Mouse (Mus musculus) gastrocnemius, postnatal 4 days (tissue): ENCODE data around the gene Utp11. TPM values are rescaled to one million over a fixed set of nuclear protein-coding genes. Genes with fewer than 3 reads are reported as not detected.

ENCODE experiments used
- DNase-seq, 2 experiments: peaks; one replicate each; pipeline ENCODE4 v3.0.0; 2021 to 2022; ENCODE audit warnings: low spot score in 2 of 2, mixed read lengths in 2 of 2
- total RNA-seq, 2 experiments: library from RNA; stranded (reverse); gene quantifications; 2 replicates each; pipeline ENCODE4 v1.2.3; 2021

Utp11 gene
- total RNA-seq, 2 experiments from 2014 or later = 32.1 to 39.2 TPM

DNA sequence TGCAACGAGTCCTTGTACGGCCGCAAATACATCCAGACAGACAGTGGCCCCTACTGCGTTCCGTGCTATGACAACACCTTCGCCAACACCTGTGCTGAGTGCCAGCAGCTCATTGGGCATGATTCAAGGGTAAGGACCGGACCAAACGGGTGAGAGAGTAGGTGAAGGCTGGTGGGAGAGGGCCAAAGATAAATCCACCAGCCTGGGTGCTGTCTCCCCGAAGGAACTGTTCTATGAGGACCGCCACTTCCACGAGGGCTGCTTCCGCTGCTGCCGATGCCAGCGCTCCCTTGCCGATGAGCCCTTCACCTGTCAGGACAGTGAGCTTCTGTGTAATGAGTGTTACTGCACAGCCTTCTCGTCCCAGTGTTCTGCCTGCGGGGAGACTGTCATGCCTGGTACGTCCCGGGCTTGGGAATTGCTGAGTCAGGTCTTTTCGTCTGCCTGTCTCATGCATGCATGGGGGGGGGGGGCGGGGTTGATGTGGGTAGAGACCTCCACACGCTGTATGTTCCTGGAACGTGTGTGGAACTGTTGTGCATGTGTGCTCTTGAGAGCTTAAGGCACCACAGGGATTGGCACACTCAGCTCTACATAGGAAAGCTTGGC lies 12.4 kb upstream of the Utp11 start:
- DNase-seq = no peak

DNA sequence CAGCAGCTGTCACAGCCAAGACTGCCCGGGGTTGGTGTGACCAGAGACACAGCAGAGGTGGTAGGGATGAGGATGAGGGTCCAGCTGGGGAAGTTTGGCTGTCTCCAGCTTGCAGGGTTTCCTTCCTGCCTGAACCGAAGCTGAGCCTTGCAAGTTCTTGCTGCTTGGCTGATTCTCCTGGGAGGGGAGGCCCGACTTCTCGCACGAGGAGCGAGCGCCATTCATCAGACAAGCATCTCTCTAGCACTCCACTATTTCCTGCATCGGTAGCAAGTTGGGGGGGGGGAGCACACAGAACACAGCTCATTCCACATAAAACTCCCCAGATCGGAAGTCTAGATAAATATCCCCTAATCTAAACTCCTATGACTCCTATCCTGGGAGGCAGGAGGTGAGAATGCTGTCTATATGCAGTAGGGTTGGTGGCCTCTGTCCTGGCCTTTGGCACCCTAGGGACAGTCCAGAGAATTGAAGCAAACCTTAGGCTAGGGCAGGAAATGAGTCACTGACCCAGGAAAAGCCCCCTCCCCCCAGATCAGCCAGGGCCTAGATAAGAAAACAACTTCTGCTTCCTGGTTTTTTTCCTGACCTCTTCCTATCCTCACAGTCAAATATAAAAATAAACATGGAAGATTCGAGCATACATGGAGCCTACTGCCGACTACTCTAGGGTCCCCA lies 11.5 kb upstream of the Utp11 start:
- DNase-seq = peak in 1 of 2 experiments; percentile 61

DNA sequence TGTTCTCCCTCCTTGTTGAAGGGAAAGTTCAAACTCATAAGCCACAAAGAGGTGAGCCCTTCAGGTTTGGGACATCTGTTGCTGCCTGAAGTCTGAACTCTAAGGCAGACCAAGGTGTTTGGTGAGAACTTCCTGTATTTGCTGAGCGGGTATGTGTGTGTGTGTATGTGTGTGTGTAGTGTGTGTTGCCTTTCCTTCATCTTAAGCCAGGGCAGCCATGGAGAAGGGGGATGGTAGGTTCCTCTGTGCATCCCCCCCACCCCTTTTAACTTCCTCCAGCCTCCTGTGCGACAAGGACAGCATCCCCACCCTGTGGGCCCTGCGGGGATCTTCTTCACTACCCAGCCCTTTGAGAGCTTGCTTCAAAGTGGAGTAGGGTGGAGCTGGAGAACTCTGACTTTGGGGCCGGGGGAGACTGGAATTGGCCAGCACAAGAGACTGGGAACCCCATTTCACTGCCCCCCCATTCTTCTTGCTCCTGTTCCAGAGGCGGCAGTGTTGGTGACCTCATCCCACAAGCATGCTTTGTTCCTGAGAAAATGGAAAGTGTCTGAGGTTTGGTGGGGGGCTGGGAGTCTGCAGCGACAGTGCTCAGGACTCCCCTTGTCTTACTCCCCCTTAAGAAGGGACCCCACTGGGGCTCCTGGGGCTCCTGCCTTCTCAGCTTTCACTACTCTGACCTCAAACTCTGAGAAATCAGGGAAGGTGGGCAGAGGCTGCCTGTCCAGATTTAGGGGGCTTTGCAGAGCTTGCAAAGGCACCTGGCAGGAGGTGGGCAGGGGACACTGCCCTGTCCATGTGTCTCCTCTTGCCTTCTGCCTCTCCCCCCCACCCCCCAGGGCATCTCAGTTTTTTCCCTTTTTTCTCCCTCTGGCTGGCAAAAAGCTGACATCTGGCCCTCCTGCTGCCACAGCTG lies 10.7 kb upstream of the Utp11 start:
- DNase-seq = peak in 1 of 2 experiments; percentile 27

DNA sequence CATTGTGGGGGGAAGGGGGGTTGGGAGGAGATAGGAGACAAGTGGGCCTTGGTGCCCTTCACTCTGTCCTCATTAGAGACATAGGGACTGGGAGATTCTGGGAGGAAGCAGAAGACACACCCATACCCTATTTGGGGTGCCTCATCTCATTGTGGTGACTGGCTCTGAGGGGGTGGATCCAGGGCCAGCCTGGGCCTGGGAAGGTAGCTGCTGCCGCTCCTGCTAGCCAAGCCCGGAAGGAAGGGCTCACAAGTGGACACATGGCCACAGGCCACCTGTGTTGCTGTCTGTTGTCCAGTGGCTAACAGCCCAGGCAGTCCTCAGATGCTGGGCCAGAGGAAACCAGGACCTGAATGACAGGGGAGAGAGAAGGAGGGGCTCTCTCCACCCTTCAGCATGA lies 10.0 kb upstream of the Utp11 start:
- peak in 1 of 2 experiments; percentile 29 for DNase-seq

DNA sequence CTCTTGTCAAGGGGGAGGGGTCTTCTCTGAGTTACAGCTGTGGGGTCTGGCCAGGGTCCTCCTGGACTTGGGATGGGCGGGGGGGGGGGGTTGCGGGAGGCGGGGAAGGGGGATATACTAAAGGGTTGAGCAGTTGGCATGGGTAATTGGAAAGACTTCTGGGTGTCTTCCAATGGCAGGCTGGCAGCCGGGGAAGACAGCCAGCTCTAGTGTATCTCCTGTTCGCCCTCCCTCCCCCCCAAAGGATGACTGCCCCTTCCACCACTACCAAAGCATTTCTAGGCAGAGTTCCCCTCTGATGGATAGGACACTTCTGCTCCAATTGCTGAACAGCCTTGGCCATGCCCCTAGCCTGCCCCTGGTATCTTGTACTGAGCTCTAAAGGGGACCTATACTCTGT lies 8.5 kb upstream of the Utp11 start:
- DNase-seq = peak in 1 of 2 experiments; percentile 26

DNA sequence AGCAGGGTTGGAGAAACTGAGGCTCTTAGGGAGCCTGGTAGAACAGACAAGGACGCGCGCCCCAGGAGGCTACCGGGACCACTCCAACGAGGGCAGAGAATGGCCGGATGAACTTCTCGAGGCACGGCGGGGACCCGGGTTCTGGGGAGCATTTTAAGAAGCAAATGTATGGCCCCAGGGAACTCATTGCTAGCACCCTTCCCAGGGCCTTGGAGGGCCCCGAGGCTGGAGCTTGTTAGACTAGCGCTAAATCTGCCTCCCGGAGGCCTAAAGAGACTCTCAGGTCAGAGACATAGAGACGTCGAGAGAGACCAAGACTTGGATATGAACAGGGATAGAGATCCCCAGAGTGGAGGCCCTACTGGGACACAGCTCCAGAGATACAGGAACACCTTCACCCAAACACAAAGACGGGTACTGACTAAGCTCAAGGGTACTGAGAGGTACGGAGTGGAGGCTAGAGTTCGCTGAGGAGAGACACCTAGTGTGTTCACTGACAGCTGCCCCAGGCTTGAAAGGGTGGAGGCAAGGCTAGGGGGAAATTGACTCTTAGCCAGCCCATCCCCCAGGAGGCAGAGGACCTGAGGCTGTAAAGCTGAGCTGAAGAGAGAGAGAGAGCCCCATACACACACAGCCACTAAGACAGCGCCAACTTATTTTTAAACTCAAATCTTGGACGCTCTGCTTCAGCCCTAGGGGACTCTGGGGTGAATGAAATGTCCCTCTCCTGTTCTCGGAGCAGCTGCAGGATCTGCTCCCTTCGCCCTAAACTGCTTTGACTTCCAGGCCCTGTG lies 7.8 kb upstream of the Utp11 start:
- peak in 1 of 2 experiments; percentile 67 for DNase-seq

DNA sequence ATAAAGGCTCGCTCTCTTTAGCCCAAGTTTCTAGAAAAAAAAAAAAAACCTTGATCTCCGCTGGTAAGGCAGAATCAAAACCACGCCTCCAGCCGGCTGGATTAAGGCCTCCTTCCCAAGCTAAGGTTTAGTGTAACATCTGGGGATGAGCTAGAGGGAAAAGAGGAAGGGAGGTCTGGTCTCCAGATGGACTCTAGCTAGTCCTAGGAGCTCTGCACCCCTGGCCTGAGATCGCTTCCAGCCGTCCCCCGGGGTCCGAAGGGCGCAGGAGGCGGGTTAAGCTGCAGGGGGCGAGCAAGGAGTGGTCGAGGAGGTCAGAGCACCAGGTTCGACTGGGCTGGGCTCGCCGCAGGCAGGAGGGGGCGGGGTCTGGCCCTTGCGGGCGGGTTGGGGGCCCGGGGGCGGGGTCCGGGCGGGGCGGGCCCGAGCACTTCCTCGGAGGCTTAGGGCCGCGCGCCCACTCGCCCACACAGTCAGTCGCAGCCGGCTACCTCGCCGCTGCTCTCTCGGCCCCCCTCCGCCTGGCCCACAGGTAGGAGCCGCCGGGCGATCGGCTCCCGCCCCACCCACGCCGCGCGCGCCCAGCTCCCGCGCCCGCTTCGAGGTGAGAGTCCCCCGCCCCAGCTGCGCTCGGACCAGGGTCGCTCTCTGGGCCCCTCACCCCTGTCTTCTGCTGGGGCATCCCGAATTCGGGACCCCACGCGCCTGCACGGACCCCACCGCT lies 7.0 kb upstream of the Utp11 start, which contains the start of gene Fhl3:
TSS of gene Fhl3 (plus strand) at position 454 of the 724 bp plus-strand sequence.
- peak; percentile 64 to 82 for DNase-seq

DNA sequence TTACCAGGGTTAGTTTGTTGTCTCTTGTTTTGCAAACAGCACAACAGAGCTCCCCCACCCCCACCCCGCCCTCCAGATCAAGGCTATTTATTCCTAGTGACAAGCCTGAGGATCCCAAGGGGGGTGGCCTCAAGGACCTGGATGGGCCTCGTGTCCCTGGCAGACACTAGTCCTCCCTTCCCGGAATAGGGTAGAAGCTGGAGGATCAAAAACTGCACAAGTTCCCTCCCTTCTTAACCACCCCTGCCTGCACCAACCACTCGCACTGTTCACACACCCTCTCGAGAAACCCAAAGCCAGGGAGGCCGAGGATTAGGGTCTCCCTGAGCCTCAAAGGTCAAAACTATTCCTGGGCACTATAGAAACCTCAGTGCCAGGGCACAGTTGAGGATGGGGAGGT lies 6.4 kb upstream of the Utp11 start:
- DNase-seq = no peak

DNA sequence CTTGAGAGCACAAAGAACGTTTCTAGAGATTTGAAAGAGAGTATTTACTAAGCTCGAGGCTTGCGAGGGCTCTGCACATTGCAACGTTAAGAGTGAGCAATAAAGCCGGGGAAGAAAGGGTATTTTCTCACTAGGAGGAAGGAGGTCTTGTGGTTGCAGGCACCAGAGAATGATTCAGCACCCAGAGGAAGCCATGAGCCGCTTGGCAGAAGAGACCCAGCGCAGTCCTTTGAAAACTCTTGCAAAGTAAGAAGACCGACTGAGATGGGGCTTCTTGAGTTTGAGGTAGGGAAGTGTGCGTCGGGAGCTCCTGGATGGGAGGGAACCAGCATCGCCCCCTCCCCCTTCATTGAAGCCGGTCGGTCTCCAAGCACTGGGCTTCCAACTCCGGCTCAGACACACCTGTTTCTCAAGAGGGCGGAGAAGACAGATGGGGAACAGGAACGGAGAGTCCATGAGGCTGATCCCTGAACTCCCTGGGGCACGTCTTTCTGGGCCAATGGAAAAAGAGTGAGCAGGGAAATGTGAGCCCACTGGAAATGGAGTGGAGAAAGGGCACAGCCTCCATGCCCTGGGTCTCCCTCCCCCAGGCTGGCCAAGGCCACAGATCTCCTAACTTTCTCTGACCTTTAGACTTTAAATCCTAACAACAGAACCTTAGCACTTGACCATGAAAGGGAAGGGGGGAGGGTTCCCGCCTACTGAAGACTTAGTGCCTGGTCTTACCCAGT lies 2.6 kb upstream of the Utp11 start:
- no peak for DNase-seq

DNA sequence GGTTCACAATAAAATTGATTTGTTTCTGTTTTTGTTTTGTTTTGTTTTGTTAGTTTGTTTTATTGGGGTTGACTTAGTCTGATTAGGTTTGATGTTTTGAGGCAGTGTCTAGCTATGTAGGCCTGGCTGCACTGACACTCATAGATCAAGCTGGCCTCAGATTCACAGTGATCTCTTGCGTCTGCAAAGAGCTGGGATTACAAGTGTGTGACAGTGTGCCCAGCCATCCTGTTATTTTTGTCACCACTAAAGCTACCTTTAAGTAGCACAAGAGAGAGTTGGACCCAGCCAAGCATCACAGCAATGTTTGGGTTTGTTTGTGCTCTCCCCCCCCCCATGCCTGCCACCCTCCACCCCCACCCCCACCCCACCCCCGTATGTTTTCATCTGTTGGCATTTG lies 1.2 kb upstream of the Utp11 start:
- DNase-seq = no peak

DNA sequence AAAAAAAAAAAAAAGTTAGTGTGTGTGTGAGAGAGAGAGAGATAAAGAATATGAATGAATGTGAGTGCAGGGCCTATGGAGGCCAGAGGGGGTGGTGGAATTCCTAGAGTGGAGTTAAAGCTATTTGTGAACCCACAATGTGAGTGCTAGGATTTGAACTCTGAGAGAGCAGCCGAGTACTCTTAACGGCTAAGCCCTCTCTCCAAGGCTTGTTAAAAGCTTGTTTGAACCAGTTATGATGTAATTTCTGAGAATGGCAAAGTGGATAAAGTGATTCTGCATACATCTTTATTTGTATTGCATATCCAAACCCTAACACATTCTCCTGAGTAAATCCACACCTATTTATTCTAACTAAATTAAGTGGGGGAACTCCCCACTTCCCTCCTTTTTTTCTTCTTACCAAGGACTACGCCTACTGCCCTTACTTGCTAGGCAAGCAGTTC lies 961 bp downstream of the Utp11 start:
- DNase-seq = no peak

DNA sequence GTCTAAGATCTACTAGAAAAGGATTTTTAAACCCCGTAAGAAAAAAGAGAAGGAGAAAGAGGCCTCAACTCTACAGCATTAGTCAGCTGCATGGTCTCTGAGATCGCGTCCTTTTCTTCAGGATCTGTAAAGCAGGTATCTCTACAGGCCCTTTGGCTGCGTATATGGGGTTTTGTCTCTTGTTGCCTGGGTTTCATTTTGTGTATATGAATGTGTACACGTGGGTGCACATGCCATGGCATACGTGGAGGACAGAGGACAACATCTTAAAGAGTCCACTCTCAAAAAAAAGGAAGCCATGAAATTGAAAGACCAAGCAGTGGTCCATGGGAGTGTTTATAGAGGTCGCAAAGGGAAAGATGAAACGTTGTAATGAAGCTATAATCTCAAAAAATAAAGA lies 1.9 kb downstream of the Utp11 start:
- DNase-seq = no peak

DNA sequence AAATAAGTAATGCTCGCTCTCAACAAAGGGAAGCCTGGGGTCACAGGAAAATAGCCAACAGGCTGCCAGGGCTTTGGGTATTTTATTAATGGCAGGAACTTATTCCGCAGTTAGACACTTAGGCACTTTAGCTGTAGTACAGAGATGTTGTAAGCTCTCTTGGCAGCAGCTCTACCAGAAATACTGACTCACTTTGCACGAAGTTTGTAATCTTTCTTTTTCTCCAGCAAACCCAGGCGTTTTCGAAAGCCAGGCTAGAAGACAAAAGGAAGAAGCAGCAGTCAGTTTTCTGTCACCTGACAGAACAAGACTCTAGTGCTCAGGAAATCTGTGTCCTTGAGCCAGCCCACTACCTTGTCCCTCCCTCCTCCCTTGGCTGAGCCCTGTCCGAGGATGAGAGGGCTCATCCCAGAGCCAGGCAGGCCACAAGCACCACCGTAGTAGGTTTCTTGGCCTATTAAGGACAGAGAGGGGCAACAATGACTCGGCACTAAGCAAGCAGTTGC lies 7.5 kb downstream of the Utp11 start:
- DNase-seq = no peak

DNA sequence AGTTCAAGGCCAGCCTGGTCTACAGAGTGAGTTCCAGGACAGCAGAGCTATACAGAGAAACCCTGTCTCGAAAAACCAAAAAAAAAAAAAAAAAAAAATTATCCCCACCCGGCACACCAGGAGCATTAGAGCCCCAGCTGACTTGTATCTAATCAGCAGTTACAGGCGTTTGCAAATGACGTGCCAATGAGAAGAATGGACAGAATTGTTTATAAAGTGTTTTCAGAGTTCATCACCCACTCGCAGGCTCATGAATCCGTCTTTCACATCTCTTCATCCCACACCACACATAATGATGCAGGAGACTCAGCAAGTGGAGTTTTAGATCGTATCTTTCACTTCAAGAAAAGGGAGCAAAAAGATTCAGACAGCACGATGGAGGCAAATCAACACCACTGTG lies 7.9 kb downstream of the Utp11 start:
- no peak for DNase-seq

DNA sequence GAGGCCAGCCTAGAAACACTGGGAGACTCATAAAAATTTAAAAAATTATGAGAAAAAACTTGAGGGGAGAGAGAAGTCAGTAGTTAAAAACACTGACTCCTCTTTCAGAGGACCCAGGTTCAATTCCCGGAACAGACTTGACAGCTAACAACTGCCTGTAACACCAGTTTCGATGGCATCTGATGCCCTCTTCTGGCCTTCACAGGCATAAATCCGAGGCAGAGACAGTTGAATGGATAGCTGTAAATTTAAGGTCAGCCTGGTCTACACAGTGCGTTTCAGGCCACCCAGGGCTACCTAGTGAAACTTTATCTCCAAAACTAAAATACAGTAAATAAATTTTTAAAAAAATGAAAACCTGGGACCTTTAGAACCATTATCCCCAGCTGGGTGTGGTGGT lies 8.4 kb downstream of the Utp11 start:
- DNase-seq = no peak

DNA sequence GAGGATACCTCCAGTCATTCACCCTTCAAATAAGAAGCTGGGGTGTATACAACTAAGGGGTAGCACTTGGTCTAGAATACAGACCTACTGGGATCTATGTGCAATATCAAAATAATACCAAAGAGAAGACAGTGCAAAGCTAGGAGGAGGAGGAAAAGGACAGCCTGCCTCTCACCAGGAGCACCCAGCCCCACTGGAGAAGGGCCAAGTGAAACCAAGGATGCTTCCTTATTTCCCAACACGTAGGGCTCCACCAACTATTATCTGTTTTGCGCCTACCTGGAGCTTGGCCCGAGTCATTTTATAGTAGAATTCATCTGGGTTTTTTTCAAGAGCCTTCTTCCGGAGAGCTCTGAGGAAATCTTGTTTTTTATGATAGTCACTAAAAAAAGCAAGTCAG lies 9.9 kb downstream of the Utp11 start:
- no peak for DNase-seq

DNA sequence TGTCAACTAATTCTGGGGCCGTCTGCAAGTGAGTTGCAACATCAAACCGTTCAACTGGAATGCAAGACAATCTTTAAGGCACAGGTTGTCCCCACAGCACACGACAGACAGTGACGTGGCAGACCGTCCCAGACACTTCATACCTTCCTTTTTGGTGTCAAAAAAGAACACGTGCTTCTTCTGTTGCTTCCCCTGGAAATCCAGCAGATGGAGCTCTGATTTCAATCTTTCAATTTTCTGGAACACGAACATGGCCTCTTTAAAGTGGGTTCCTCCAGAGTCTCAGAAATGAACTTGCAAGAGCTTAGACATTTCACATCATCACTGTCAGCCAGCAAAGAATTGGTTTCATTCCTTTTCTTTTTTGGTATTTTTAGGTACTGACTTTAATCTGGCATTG lies 11.1 kb downstream of the Utp11 start:
- DNase-seq = no peak

DNA sequence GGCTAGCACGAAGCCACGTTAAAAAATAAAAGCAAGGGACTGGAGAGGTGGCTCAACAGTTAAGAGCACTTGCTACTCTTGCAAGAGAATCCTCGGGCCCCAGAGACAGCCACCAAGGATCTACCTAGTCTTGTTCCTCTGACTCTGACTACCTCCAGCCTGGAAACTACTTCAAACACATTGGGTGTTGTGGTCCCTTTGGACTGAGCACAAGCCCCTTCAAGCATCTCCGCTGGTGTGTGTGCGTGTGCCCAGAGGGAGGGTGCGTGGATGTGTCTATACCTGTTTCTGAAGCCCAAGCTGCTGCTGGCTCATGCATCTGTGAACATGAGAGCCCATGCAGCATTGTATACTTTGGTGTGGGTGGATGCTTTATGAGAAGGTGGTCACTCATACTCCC lies 17.4 kb downstream of the Utp11 start:
- no peak for DNase-seq

DNA sequence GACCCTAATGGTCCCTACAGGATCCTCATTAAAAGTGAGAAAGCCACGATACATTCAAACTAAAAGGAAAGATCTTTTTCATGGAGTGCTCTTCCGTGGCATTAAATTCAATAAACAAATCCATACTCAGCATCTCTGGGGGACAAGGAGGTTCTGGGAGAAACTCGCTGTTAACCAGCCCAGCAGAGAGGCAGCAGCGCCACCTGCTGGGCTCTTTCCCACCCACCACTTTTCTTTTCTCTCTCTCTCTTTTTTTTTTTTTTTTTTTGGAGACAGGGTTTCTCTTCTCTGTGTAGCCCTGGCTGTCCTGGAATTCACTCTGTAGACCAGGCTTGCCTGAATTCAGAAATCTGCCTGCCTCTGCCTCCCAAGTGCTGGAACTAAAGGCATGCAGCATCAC lies 18.4 kb downstream of the Utp11 start:
- DNase-seq = peak in 1 of 2 experiments; percentile 63
